Mouse (Mus musculus) spleen, postnatal 14 days (tissue): Measurements from ENCODE around the gene Clec18a.
"Not testable (repeated sequence)": the region's sequence is repeated elsewhere in the genome, so short reads cannot be mapped to it uniquely, and the experiment has no call there.

Experiments
- DNase-seq, 2 experiments: peaks; one replicate each; pipeline ENCODE4 v3.0.0; 2021 to 2022; ENCODE audit warnings: low spot score in 2 of 2

The Clec18a gene

DNA sequence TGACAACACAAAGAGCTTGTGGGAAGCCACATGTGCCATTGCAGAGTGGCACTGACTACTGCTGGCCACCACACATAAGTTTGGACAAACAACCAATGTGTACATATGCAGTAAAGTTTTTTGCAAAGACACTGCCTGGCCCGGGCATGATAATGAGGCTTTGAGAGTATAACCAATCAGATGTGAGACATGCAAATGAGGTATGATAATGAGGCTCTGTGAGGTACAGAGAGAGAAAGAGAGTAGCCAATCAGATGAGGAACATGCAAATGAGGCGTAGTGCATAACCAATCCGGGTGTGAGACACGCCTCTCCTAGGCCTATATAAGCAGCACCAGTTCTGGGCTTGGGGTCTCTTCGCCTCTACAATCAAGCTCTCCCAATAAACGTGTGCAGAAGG is at the start of gene Clec18a:
Clec18a (minus strand) TSS at position 101 of the 400 bp plus-strand sequence.
- not testable (repeated sequence) for DNase-seq

GRCm38 (mm10) chr8:111130756-111131155 is 38.5 kb upstream of the Clec18a start:
- no peak for DNase-seq

GRCm38 (mm10) chr8:111119481-111119880 is 27.3 kb upstream of the Clec18a start:
- no peak for DNase-seq

DNA sequence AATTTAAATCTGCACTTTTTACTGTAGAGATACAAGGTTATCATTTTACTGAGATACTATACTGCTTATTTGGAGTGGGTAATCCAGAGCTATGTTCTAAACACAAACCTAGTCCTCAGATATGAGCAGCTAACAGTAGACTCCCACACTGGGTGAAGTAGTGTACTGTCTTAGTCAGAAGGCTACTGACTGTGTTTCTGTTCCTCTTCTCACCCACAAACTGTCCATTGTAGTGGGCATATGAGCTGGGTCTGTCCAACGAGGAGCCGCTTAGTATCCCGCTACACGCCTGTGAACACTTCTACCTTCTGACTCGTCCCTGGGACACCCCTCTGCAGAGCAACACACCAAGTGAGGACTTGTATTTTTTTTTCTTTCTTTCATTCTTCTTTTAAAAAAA is 22.7 kb upstream of the Clec18a start:
- no peak for DNase-seq

- DNase-seq, result peak in 1 of 2 experiments; percentile 21
These were observed 2.6 kb upstream of the Clec18a start for GRCm38 (mm10) chr8:111094719-111095302.

GRCm38 (mm10) chr8:111093865-111094718 is 1.9 kb upstream of the Clec18a start, which contains the start of gene Pdpr:
Pdpr (plus strand) TSS chr8:111094630.
- DNase-seq, result peak; percentile 82 to 91

DNA sequence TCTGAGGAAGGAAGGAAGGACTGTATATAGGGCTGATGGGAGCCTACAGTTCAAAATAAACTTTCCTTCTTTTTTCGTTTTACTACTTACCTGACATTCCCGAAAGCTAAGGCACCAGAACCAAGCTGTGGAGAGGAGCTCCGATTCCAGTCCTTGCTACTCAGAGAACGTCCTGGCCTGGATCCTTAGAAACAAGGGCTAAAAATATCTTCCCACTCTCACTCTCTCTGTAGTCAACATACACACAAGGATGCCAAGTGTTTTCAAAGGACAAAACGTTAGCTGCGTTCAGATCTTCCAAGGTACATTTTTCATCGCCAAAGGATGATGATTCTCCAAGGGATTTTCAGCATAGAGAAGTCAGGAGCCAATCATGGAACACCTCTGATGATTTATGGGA is 520 bp downstream of the Clec18a start:
- no peak for DNase-seq

GRCm38 (mm10) chr8:111090126-111090525 is 2.1 kb downstream of the Clec18a start:
- DNase-seq, result peak; percentile 54 to 79

- DNase-seq, result not testable (repeated sequence)
These were observed 8.3 kb downstream of the Clec18a start for GRCm38 (mm10) chr8:111083936-111084335.

DNA sequence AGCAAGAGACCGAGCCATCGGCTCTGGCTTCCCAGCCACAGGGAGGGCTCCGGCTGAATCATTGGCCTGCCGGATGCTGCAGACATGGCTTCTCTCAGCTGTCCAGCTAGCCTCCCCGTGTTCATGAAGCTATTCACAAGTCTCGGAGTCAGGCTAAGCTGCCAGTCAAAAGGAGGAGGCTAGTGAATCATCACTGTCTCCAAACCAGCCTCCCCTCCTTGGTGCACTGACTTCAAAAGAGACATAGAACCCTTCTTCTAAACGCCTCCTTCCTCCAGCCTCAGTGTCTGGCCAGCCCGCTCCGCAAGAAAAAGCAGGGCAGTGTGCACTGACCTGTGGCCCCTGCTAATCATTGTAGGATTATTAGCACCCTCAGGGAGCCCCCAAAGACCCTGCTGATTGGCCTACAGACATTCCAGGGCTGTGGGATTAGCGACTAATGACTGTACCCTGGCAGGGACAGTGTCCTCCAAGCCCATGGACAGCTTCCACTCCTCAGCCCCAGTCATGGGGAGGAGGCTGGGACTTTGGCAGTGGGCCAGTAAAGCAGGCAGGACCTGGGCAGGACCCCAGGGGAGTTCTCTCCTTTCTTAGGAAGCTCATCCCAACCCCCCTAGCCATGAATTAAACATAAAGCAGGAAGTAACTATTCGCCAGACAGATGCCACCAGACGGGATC is 10.5 kb downstream of the Clec18a start:
- no peak for DNase-seq

GRCm38 (mm10) chr8:111079861-111080271 is 12.4 kb downstream of the Clec18a start:
- DNase-seq, result no peak

DNA sequence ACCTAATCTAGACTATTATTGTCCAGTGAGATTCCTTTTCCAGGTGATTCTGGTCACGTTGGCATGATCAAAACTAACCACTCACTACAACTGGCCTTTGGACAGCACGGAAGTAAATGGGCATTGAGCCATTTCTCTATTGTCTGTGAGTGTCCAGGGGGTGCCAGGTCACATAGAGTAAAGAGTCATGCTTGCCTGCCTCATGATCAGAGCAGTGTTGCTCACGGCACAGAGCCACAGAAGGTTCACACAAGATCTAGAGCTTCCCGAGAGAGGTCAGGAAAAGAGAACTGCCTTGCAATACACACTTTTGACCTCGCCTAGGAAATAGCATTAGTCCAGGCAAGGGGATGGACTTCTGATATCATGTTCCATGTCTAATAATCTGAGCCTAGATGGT is 12.8 kb downstream of the Clec18a start:
- no peak for DNase-seq

GRCm38 (mm10) chr8:111075926-111076325 is 16.3 kb downstream of the Clec18a start:
- DNase-seq, result no peak

DNA sequence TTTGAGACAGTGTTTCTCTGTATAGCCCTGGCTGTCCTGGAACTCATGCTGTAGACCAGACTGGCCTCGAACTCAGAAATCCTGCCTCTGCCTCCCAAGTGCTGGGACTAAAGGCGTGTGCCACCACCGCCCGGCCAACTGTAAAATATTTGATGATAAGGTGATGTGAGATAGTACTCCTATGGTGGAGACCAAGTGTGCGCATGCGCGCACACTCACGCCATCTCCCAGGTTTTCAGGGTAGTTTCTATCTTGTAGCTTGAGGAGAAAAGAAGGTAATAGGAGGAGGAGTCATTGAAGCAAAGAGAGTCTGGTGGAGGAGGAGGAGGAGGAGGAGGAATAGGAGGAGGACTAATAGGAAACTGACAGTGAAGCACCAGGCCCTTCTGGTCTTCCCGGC is 23.6 kb downstream of the Clec18a start:
- DNase-seq, result not testable (repeated sequence)

DNA sequence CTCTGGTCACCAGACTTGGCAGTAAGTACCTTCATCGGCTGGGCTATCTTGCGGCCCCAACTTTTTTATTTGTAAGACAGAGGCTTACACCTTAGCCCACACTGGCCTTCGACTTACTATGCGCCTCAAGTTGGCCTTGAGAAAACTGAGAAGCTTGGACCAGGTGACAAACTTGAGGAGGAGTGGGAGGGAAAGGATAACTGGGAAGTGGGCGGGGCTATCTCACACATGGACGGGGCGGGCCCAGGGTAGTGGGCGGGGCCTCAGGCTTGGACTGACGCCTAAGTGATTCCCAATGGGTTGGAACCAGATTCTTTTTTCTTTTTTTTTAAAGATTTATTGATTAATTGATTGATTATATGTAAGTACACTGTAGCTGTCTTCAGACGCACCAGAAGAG is 24.8 kb downstream of the Clec18a start:
- no peak for DNase-seq

DNA sequence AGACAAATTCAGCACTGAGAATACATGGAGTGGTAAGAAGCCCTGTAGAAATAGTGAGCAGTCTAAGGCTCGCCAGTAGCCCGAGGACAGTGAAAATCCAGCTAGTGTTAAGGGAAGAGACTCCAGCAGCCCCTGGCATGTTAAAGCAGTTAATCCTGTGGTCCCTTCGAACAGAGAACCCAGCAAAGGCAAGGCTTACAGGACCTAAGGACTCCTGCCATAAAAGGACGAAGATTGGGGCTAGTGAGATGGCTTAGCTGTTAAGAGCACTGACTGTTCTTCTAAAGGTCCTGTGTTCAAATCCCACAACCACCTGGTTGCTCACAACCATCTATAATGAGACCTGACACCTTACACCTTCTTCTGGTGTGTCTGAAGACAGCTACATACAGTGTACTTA is 25.9 kb downstream of the Clec18a start:
- DNase-seq, result no peak

DNA sequence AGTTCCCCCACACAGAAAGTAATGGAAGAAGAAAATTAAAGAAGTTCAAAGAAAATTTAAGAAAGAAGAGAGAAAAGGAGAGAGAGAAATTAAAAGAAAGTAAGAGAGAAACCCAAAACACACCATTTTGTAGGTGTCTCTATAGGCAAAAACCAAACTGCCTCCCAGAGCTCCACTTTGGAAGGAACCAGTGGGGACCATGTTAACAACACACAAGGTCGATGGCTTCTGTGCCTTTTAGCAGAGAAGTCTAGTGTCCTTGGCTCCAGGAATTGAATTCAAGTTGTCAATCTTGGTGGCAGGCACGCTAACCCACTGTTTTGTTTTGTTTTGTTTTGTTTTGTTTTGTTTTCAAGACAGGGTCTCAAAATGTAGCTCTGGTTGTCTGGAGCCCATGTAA is 29.3 kb downstream of the Clec18a start:
- DNase-seq, result no peak

DNA sequence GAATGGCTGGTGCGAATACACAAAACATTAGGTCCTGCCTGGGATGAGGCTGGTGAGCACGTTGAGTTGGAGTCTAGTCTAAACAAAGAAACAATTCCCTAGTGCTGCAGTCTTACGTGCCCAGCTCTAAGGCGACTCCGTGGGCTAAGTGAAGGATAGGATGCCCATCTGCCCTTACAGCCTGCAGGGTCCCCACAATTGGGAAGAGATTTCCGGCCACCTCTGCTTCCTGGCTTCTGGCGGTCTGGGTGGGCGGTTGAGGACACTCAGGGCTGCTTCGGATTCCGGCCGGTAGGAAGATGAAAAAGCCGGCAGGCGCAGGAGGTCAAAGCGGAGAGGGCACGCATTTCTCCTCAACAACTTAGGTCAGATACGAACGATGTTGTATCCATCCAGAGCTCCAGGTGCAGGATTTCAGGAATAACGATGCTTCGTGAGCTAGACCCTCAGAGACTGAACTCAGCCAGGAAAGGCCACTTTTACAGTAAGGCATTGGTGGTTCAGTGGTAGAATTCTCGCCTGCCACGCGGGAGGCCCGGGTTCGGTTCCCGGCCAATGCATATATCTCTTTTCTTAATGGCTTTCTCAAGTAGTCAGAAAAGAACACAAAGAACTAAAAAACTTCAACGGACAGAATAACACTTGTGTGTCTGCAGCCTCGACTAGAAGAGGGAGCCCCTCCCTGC is 30.0 kb downstream of the Clec18a start:
- peak; percentile 63 to 79 for DNase-seq

DNA sequence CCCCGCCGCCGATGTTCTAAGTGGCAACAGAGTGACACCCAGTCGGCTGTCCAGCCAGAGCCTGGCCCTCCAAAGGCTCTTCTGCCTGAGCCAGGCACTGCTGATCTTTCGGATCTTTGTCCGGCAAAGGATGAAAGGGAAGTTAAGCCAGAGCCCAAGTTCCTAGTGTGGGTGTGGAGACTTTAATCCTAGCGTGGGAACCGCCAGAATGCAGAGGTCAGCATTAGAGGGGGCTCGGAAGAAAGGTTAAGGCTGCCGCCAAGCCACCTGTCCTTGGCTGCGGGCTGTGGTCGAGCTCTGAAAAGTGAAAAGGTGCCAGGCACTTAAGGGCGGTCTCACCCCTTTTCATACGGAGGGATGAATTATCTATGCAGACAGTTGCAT is 30.5 kb downstream of the Clec18a start:
- DNase-seq, result no peak

- DNase-seq, result no peak
These were observed 33.2 kb downstream of the Clec18a start for GRCm38 (mm10) chr8:111058946-111059572.

- no peak for DNase-seq
These were observed 35.4 kb downstream of the Clec18a start for GRCm38 (mm10) chr8:111056691-111057293.
